Mouse (Mus musculus) lung, postnatal 0 days (tissue): ENCODE measurements around the gene Orc5. TPM values are rescaled to one million over a fixed set of nuclear protein-coding genes. Genes with fewer than 3 reads are reported as not detected.

Experiments
- ATAC-seq: fragments of 200-750 bp; cut with Nextera tagmentation; 2 replicates; pipeline ENCODE4 v1.8.0; 2017; ENCODE audit warnings: moderate library complexity
- DNase-seq: peaks from one replicate; pipeline ENCODE4 v3.0.0-alpha.2; 2016; ENCODE audit warnings: low spot score
- H3K27ac ChIP-seq: fragments of 300-500 bp; sonication (generic); 2 replicates; pipeline ENCODE4 v1.5.1; 2014; ENCODE audit warnings: antibody characterized with exemption, mild to moderate bottlenecking, low read length, mixed read lengths
- H3K27me3 ChIP-seq: fragments of 300-500 bp; sonication (generic); replicated peaks from 2 replicates; pipeline ENCODE4 v1.6.1; 2014; ENCODE audit warnings: low read length, mixed read lengths; ENCODE audit not compliant: insufficient read depth
- H3K36me3 ChIP-seq: fragments of 300-500 bp; sonication (generic); 2 replicates; pipeline ENCODE4 v1.6.1; 2014; ENCODE audit warnings: low read length, mixed read lengths; ENCODE audit not compliant: insufficient read depth
- H3K4me1 ChIP-seq: fragments of 300-500 bp; sonication (generic); 2 replicates; pipeline ENCODE4 v1.6.1; 2014; ENCODE audit warnings: antibody characterized with exemption, low read depth, low read length, mixed read lengths; ENCODE audit not compliant: insufficient read depth
- H3K4me2 ChIP-seq: fragments of 300-500 bp; sonication (generic); replicated peaks from 2 replicates; pipeline ENCODE4 v1.6.1; 2014; ENCODE audit warnings: low read depth, mild to moderate bottlenecking, low read length, moderate library complexity, mixed read lengths
- H3K4me3 ChIP-seq: fragments of 300-500 bp; sonication (generic); 2 replicates; pipeline ENCODE4 v1.5.1; 2014; ENCODE audit warnings: low read depth, low read length
- H3K9ac ChIP-seq: fragments of 300-500 bp; sonication (generic); replicated peaks from 2 replicates; pipeline ENCODE4 v1.6.1; 2014; ENCODE audit warnings: low read depth, mild to moderate bottlenecking
- H3K9me3 ChIP-seq: fragments of 300-500 bp; sonication (generic); 2 replicates; pipeline ENCODE4 v1.6.1; 2016; ENCODE audit warnings: low read length, mixed read lengths
- CTCF ChIP-seq: IDR thresholded peaks from 2 replicates; pipeline ENCODE4 v1.5.1; 2016; ENCODE audit warnings: antibody characterized with exemption, mild to moderate bottlenecking
- EP300 ChIP-seq: IDR thresholded peaks from 2 replicates; pipeline ENCODE4 v1.6.1; 2016; ENCODE audit warnings: antibody characterized with exemption, mild to moderate bottlenecking, control low read depth
- WGBS: fragments of 180-500 bp; shearing (Covaris S2); extraction: QIAGEN DNeasy Blood & Tissue Kit; methylation state at CpG from one replicate; pipeline ENCODE4 v1.1.7; 2014; 5-methylcytosine and 5-hydroxymethylcytosine counted together
- polyA plus RNA-seq: library from polyadenylated mRNA; unstranded; fragments of >200 nt; fragmentation: Nextera tagmentation; extraction: Ambion mirVana; gene quantifications from 2 replicates; pipeline ENCODE4 v1.2.1, GENCODE M21; 2015

Gene Orc5
- polyA plus RNA-seq, 1 experiment from 2014 or later, result 25.0 TPM

DNA sequence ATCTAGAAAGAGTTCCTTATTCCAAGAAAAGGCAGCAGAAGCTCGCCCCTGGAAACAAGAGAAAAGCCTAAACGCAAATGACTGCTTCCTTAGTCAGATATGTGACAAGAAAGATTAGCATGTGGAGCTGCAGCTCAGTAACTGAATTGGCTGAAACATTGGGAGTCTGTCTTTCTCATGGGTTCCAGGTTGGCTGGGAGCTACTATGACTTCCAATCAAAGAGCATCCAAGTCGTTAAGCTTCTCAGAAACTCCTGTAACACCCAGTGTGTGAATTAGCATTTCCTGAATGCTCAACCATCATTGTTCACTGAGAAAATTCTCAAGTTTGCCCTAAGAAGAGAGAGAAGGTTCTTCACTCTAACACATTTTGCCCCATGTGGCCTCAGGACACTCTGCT is 24.5 kb upstream of the Orc5 start:
- Histone ChIP-seq H3K36me3 (no peaks in the 10 kb centered on the region), H3K9ac (no peak overlapping the region), H3K27ac (no peak overlapping the region), H3K4me2 (no peak overlapping the region), H3K9me3 (no peaks in the 10 kb centered on the region), H3K27me3 (no peaks in the 10 kb centered on the region), H3K4me1 (no peaks in the 10 kb centered on the region), H3K4me3 (no peak overlapping the region)
- TF ChIP-seq CTCF (no peak), EP300 (no peak)
- ATAC-seq, result no peak
- no peak for DNase-seq
- WGBS, result 51% methylated on average over 3 of the region's 3 CpGs

DNA sequence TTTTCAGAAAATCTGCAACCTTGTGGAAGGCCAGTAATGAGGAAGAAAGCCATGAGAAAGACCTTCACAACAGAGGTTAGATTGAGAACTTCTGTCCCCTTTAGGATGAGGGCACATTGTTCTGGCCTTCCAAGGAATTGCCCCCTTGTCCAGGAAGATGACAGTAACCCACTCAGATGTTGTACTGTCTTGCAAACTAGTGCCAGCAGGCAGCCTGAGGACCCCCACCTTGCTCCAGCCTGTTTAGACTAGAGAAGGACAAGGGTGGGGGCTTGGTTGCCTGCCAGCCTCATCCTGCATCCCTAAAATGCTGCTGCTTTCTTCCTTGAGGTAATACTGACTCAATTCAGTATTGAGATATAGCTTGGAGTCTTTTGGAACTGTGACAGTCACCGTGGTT is 23.9 kb upstream of the Orc5 start:
- Histone ChIP-seq H3K36me3 (no peaks in the 10 kb centered on the region), H3K4me1 (no peaks in the 10 kb centered on the region), H3K9ac (no peak overlapping the region), H3K4me3 (no peak overlapping the region), H3K27me3 (no peaks in the 10 kb centered on the region), H3K27ac (no peak overlapping the region), H3K4me2 (no peak overlapping the region), H3K9me3 (no peaks in the 10 kb centered on the region)
- no peak for DNase-seq
- ATAC-seq, result no peak
- no peak for TF ChIP-seq EP300
- no peak for TF ChIP-seq CTCF
- WGBS, result 54% methylated on average over 1 of the region's 1 CpGs

DNA sequence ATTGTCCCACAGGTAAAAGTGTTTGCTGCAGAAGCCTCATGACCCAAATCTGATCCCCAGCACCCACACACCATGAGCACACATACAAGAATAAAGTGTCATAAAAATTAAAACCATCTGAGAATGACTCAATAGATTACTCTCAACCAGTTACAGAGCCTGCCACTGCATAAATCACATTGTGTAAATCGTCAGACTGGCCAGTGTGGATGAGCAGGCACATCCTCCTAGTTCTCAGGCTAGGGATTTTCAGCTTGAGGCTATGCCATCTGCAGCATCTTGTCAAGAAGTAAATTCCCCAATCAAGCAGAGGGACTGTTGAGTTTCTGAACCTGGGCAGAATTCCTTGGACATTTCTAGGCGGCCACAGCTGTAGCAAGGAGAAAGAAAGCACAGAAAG is 23.5 kb upstream of the Orc5 start:
- H3K4me1 ChIP-seq, result no peaks in the 10 kb centered on the region
- H3K4me2 ChIP-seq, result no peak overlapping the region
- no peaks in the 10 kb centered on the region for H3K27me3 ChIP-seq
- H3K36me3 ChIP-seq, result no peaks in the 10 kb centered on the region
- ATAC-seq (no peak), DNase-seq (no peak)
- H3K27ac ChIP-seq, result no peak overlapping the region
- no peaks in the 10 kb centered on the region for H3K9me3 ChIP-seq
- H3K9ac ChIP-seq, result no peak overlapping the region
- TF ChIP-seq CTCF, result no peak
- no peak for TF ChIP-seq EP300
- H3K4me3 ChIP-seq, result no peak overlapping the region
- 51% methylated on average over 2 of the region's 2 CpGs for WGBS

DNA sequence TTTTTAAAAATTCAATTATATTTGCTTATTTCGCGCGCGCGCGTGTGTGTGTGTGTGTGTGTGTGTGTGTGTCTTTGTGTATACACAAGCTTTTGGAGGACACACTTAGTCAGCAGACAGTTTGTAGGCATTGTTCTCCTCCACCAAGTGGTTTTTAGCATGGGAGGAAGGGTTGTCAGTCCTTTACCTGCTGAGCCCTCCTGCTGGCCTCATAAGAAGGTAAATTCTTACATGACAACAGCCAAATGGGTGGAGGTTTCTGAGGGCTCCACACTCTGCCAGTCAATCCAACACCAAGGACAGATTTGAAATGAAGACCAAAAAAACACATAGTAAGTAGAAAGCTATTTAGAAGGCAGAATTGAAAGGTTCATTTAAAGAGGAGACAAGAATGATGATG is 22.7 kb upstream of the Orc5 start:
- Histone ChIP-seq H3K4me3 (no peak overlapping the region), H3K9me3 (no peaks in the 10 kb centered on the region), H3K36me3 (no peaks in the 10 kb centered on the region), H3K4me1 (no peaks in the 10 kb centered on the region), H3K27me3 (no peaks in the 10 kb centered on the region), H3K9ac (no peak overlapping the region), H3K27ac (no peak overlapping the region), H3K4me2 (no peak overlapping the region)
- DNase-seq (no peak), ATAC-seq (no peak)
- WGBS, result 93% methylated on average over 6 of the region's 6 CpGs
- TF ChIP-seq CTCF (no peak), EP300 (no peak)

DNA sequence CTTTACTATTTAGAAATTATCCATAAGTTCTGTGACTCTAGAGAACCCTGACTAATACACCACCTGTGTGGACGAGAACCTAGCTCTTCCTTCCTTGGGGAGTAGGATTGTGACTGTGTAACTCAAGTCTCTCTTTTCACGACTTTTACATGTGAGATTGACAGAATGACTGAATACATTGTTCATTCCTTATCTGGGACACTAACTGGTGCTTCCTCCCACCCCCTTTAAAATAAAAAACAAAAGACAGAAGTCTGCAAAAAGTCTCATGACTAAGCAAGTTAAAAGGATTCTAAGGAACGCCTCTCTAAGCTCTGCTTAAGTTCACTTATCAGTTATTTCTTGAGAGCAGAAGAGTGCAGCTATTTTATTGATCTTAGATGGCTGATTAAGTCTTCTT is 22.2 kb upstream of the Orc5 start:
- WGBS, result 57% methylated on average over 3 of the region's 3 CpGs
- TF ChIP-seq EP300, result no peak
- no peak for TF ChIP-seq CTCF
- no peaks in the 10 kb centered on the region for H3K36me3 ChIP-seq
- DNase-seq, result no peak
- H3K9me3 ChIP-seq, result no peaks in the 10 kb centered on the region
- no peaks in the 10 kb centered on the region for H3K27me3 ChIP-seq
- H3K4me2 ChIP-seq, result no peak overlapping the region
- no peaks in the 10 kb centered on the region for H3K4me1 ChIP-seq
- no peak for ATAC-seq
- no peak overlapping the region for H3K4me3 ChIP-seq
- no peak overlapping the region for H3K27ac ChIP-seq
- H3K9ac ChIP-seq, result no peak overlapping the region

DNA sequence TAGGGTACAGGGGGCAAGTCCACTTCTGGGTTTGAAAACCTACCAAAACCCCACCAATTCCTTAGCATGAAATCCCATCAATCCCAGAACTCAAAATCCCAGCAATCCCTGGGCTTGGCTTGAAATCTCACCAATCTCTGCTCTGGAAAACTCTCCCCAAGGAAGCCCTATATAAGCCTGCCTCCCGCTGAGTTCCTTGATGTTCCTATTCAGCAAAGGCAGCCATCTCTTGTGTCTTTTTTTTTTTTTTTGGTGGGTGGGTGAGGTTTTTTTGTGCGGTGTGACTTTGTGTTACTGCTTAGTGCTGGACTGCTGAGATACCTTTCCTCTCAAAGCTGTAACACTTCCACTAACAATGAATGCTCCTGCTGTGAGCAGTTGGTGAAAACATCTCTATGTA is 15.5 kb upstream of the Orc5 start:
- Histone ChIP-seq H3K4me3 (no peak overlapping the region), H3K9me3 (no peaks in the 10 kb centered on the region), H3K9ac (no peak overlapping the region), H3K36me3 (no peaks in the 10 kb centered on the region), H3K27ac (no peak overlapping the region), H3K4me1 (no peaks in the 10 kb centered on the region), H3K27me3 (no peaks in the 10 kb centered on the region), H3K4me2 (no peak overlapping the region)
- DNase-seq (no peak), ATAC-seq (no peak)
- WGBS, result 79% methylated on average over 2 of the region's 2 CpGs
- TF ChIP-seq CTCF (no peak), EP300 (no peak)

DNA sequence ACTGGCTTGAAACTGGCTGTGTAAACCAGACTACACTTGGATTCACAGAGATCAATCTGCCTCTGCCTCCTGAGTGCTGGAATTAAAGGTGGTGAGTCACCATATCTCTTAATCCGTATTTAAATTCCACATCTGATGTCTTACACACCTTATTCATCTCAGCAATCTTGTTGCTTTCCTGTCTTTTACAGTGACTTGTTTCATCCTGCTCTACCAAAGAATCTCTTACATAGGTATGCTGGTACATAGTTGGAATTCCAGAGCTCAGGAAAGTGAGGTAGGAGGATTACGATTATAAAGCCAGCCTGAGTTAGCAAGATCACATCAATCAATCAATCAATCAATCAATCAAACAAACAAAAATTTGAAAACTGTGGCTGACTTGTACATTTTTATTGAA is 9.6 kb upstream of the Orc5 start:
- TF ChIP-seq CTCF (no peak), EP300 (no peak)
- Histone ChIP-seq H3K27ac (no peak overlapping the region), H3K27me3 (no peaks in the 10 kb centered on the region), H3K4me3 (no peak overlapping the region), H3K4me2 (no peak overlapping the region), H3K4me1 (no peaks in the 10 kb centered on the region), H3K9me3 (no peaks in the 10 kb centered on the region), H3K9ac (no peak overlapping the region), H3K36me3 (no peaks in the 10 kb centered on the region)
- ATAC-seq (no peak), DNase-seq (no peak)
- WGBS, result 52% methylated on average over 2 of the region's 2 CpGs
